Mouse (Mus musculus) heart, embryonic 14.5 days (tissue): Measurements from ENCODE around the gene Ttc30a1. TPM values are rescaled to one million over a fixed set of nuclear protein-coding genes. Genes with fewer than 3 reads are reported as not detected.
A peak's percentile ranks its signal among the peaks of the same experiment; 100 is the strongest.

Experiments used
- ATAC-seq: fragments of 200-750 bp; cut with Nextera tagmentation; 2 replicates; pipeline ENCODE4 v1.8.0; 2017; ENCODE audit warnings: low read depth, moderate TSS enrichment; ENCODE audit not compliant: insufficient number of reproducible peaks, insufficient read depth, low FRiP score
- H3K27ac ChIP-seq, 2 experiments: fragments of 200-500 bp in 1 of 2; fragments of 300-500 bp in 1 of 2; sonication (generic) in 1 of 2; replicated peaks in 1 of 2; 2 replicates each; pipeline ENCODE4 v1.5.1; 2012 to 2014; ENCODE audit warnings: low read depth in 2 of 2, low read length in 2 of 2, control low read depth in 1 of 2, mild to moderate bottlenecking in 1 of 2, mixed read lengths in 1 of 2; ENCODE audit not compliant: control insufficient read depth in 1 of 2, insufficient read depth in 1 of 2
- H3K27me3 ChIP-seq: fragments of 300-500 bp; sonication (generic); 2 replicates; pipeline ENCODE4 v1.6.1; 2014; ENCODE audit warnings: mild to moderate bottlenecking, low read length, control low read depth; ENCODE audit not compliant: control insufficient read depth, insufficient read depth
- H3K36me3 ChIP-seq: fragments of 300-500 bp; sonication (generic); 2 replicates; pipeline ENCODE4 v1.6.1; 2014; ENCODE audit warnings: mild to moderate bottlenecking, control low read depth, low read length, mixed read lengths; ENCODE audit not compliant: control insufficient read depth, insufficient read depth
- H3K4me1 ChIP-seq, 2 experiments: fragments of 200-500 bp in 1 of 2; fragments of 300-500 bp in 1 of 2; sonication (generic) in 1 of 2; 2 replicates each; pipeline ENCODE4 v1.6.1; 2012 to 2014; ENCODE audit warnings: low read length in 2 of 2, control low read depth in 1 of 2, mixed read lengths in 1 of 2; ENCODE audit not compliant: control insufficient read depth in 2 of 2, insufficient read depth in 2 of 2
- H3K4me2 ChIP-seq: fragments of 300-500 bp; sonication (generic); 2 replicates; pipeline ENCODE4 v1.6.1; 2014; ENCODE audit warnings: mild to moderate bottlenecking, low read length
- H3K4me3 ChIP-seq, 2 experiments: fragments of 200-500 bp in 1 of 2; fragments of 300-500 bp in 1 of 2; sonication (generic) in 1 of 2; 2 replicates each; pipeline ENCODE4 v1.5.1; 2012 to 2014; ENCODE audit warnings: low read length in 2 of 2, mild to moderate bottlenecking in 2 of 2, control low read depth in 1 of 2, low read depth in 1 of 2, moderate library complexity in 1 of 2; ENCODE audit not compliant: control insufficient read depth in 1 of 2, insufficient read depth in 1 of 2
- H3K9ac ChIP-seq: fragments of 300-500 bp; sonication (generic); 2 replicates; pipeline ENCODE4 v1.6.1; 2014; ENCODE audit warnings: mild to moderate bottlenecking, low read length
- H3K9me3 ChIP-seq: fragments of 300-500 bp; sonication (generic); 2 replicates; pipeline ENCODE4 v1.6.1; 2016; ENCODE audit warnings: low read length, control low read depth; ENCODE audit not compliant: control insufficient read depth
- WGBS: fragments of 180-500 bp; shearing (Covaris S2); extraction: QIAGEN DNeasy Blood & Tissue Kit; methylation state at CpG from one replicate; pipeline ENCODE4 v1.1.7; 2014; 5-methylcytosine and 5-hydroxymethylcytosine counted together
- polyA plus RNA-seq: library from polyadenylated mRNA; unstranded; fragments of >200 nt; fragmentation: Nextera tagmentation; extraction: Ambion mirVana; gene quantifications from 2 replicates; pipeline ENCODE4 v1.2.1, GENCODE M21; 2014

Ttc30a1 gene
- polyA plus RNA-seq, 1 experiment from 2014 or later = 6.5 TPM

GRCm38 (mm10) chr2:76006194-76006593 lies 24.4 kb upstream of the Ttc30a1 start:
- 25% methylated on average over 4 of the region's 4 CpGs for WGBS
- H3K4me1 ChIP-seq = peaks cover 1 to 2% of the 10 kb centered on the region in 2 experiments; a peak in 2 of 4 replicates
- H3K4me2 ChIP-seq = no peak overlapping the region
- H3K9me3 ChIP-seq = no peaks in the 10 kb centered on the region
- H3K9ac ChIP-seq = no peak overlapping the region
- H3K27ac ChIP-seq = no peak overlapping the region
- ATAC-seq = no peak
- no peak overlapping the region for H3K4me3 ChIP-seq
- H3K36me3 ChIP-seq = no peaks in the 10 kb centered on the region
- H3K27me3 ChIP-seq = no peaks in the 10 kb centered on the region

DNA sequence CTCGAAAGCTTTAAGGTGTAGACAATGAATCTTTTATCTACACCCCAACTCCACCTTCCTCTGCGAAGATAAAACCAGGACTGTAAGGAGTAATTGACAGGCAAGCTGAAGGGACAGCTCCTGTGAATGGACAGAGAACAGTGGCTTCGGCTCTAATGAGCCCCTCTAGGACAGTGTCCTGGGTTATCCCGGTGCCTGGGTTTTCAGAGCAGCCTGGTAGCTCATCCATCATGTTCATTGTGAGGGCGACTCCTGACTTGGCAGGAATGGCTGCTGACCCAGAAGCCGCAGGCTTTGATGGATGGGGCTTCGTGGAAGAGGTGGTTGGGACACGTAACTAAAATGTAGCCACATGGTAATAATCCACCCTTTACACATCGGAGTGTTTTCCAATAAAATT lies 21.1 kb upstream of the Ttc30a1 start:
- Histone ChIP-seq H3K9ac (no peak overlapping the region), H3K9me3 (no peaks in the 10 kb centered on the region), H3K4me2 (no peak overlapping the region), H3K27me3 (no peaks in the 10 kb centered on the region), H3K4me3 (no peak overlapping the region), H3K36me3 (no peaks in the 10 kb centered on the region), H3K27ac (no peak overlapping the region), H3K4me1 (peaks cover 13 to 16% of the 10 kb centered on the region in 2 experiments)
- ATAC-seq = no peak
- 50% methylated on average over 9 of the region's 9 CpGs for WGBS

DNA sequence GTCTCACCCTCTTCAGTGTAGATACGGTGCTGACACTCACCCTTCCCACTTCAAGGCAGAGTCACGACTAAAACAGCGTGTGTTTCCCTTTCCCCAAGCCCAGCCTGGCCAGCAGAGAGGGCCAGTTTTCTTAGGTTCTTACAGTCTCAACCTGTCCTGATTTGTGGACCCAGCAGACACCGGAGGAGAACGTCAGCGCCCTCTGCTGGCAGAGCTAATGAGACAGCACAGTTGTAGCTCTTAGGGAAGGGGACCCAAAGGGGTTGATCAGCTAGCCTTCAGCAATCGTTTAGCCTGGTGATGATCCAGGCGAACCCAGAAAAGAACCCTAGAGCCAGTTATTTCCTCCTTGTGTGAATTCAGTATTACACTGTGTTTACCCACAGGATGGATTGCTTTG lies 19.6 kb upstream of the Ttc30a1 start:
- Histone ChIP-seq H3K9ac (no peak overlapping the region), H3K36me3 (no peaks in the 10 kb centered on the region), H3K27me3 (no peaks in the 10 kb centered on the region), H3K4me1 (peaks cover 18 to 22% of the 10 kb centered on the region in 2 experiments), H3K9me3 (no peaks in the 10 kb centered on the region), H3K4me3 (no peak overlapping the region), H3K27ac (no peak overlapping the region), H3K4me2 (no peak overlapping the region)
- no peak for ATAC-seq
- 27% methylated on average over 8 of the region's 8 CpGs for WGBS

DNA sequence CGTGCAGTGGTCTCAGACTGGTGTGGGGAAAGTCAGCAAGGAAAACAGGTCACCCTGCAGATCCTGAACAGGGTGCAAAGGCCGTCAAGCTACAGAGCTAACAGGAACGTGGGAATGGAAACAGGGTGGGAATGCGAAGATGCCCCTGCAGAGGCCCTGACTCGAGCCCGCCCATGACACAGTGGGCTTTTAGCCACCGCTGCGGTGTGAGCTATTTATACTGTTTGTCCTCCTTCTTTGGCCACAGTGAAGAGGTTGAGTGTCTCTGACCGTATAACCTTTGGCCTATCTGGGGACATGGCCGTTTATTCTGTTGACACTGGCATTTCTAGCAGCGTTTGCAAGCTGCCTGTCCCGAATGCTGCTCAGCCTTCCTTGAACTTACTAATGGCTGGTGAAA lies 17.9 kb upstream of the Ttc30a1 start:
- Histone ChIP-seq H3K4me1 (peaks cover 18 to 22% of the 10 kb centered on the region in 2 experiments), H3K36me3 (no peaks in the 10 kb centered on the region), H3K9ac (no peak overlapping the region), H3K4me2 (no peak overlapping the region), H3K4me3 (no peak overlapping the region), H3K27ac (0 out of 4 replicates have a peak overlapping the region, but pooled peaks have one; percentile 3 to 9), H3K27me3 (no peaks in the 10 kb centered on the region), H3K9me3 (no peaks in the 10 kb centered on the region)
- no peak for ATAC-seq
- WGBS = 34% methylated on average over 12 of the region's 12 CpGs

DNA sequence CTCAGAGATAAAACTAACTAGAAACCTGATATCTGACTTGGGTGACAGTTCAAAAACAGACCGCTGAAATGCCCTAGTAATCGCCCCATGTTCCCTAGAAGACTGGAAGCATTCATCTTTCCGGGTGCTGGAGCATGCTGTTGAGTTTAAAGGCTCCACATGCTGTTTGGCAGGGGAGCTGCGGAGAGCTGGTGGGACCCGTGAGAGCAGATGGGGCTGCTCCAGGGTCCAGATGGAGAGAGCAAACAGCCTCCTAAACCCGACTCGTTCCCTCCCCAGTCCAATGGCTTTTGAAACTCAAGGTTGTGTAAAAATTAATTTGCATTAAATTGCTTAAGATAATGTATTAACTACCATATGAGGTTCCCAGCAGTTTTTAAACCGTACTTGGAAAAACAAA lies 16.9 kb upstream of the Ttc30a1 start:
- Histone ChIP-seq H3K9me3 (no peaks in the 10 kb centered on the region), H3K4me1 (peaks cover 18 to 22% of the 10 kb centered on the region in 2 experiments), H3K27ac (no peak overlapping the region), H3K36me3 (no peaks in the 10 kb centered on the region), H3K27me3 (no peaks in the 10 kb centered on the region), H3K4me2 (no peak overlapping the region), H3K9ac (no peak overlapping the region), H3K4me3 (no peak overlapping the region)
- WGBS = 36% methylated on average over 8 of the region's 8 CpGs
- ATAC-seq = no peak

- H3K4me1 ChIP-seq = peaks cover 18 to 22% of the 10 kb centered on the region in 2 experiments
- H3K36me3 ChIP-seq = no peaks in the 10 kb centered on the region
- no peaks in the 10 kb centered on the region for H3K27me3 ChIP-seq
- H3K4me3 ChIP-seq = no peak overlapping the region
- no peak overlapping the region for H3K4me2 ChIP-seq
- H3K9me3 ChIP-seq = no peaks in the 10 kb centered on the region
- H3K9ac ChIP-seq = no peak overlapping the region
- no peak; the same call in 1 of the 2 replicates for ATAC-seq
- WGBS = 14% methylated on average over 12 of the region's 12 CpGs
- H3K27ac ChIP-seq = no peak overlapping the region
Measured at GRCm38 (mm10) chr2:75997726-75998125, 16.0 kb upstream of the Ttc30a1 start.

DNA sequence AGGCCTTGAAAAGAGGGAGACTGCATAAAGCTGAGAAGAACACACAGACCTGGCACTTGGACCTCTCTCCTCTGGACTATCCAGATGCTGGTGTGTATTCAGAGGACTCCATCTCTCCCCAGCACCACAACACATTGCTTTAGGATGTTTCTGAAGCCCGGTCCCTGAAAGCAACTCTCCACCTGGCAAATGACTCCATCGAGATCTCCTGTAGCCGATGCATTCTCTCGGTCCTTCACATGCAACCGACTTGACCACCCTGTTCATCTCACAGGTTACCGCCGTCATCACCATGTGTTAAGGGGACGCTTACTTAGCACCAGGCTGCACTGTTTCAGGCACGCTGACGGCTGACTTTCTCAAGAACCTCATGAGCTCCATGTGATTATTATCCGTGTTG lies 13.1 kb upstream of the Ttc30a1 start:
- no peaks in the 10 kb centered on the region for H3K9me3 ChIP-seq
- no peaks in the 10 kb centered on the region for H3K27me3 ChIP-seq
- no peak for ATAC-seq
- no peak overlapping the region for H3K27ac ChIP-seq
- H3K9ac ChIP-seq = no peak overlapping the region
- H3K4me3 ChIP-seq = no peak overlapping the region
- no peaks in the 10 kb centered on the region for H3K36me3 ChIP-seq
- H3K4me2 ChIP-seq = no peak overlapping the region
- H3K4me1 ChIP-seq = peaks cover 25 to 30% of the 10 kb centered on the region in 2 experiments
- 89% methylated on average over 11 of the region's 11 CpGs for WGBS

DNA sequence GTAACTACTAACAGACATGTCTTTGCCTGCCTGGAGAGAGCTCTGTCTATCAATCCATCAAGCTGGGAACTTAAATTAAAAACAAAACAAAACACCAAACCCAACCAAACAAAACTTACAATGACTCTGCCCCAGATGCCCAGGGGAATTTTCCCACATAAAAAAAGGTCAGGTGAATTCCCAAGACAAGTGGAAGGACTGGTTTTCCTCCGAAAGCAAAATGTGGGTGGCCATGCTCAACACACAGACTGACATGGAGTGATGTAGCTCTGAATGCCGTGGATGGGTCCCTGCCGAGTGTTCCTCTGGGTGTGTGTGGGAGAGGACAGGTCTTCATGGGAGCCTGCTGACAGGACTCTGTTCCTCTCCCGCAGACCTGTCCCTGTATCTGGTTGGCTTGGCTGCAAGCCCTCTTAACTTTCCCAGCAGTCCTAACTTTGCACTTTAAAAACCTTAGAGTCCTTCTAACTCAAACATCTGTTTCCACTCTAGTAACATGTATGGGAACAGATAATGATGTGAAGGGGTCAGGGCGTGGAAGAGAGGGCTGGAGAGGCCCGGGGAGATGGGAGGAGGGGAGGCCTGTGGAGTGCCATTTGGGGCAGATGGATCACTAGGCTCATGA lies 9.9 kb upstream of the Ttc30a1 start:
- Histone ChIP-seq H3K36me3 (no peaks in the 10 kb centered on the region), H3K27ac (0 out of 4 replicates have a peak overlapping the region, but pooled peaks of 1 of the 2 experiments have one; percentile 19), H3K4me1 (peaks cover 8 to 12% of the 10 kb centered on the region in 2 experiments), H3K4me2 (peak overlapping the region; percentile 42), H3K9me3 (no peaks in the 10 kb centered on the region), H3K27me3 (no peaks in the 10 kb centered on the region), H3K4me3 (no peak overlapping the region), H3K9ac (no peak overlapping the region)
- 23% methylated on average over 6 of the region's 6 CpGs for WGBS
- 0 out of 2 replicates have a peak, but pooled peaks have one; percentile 47 for ATAC-seq
